Mouse (Mus musculus): ENCODE results near the gene Dbndd1. TPM values are rescaled to one million over a fixed set of nuclear protein-coding genes. Genes with fewer than 3 reads are reported as not detected.
"Not testable (repeated sequence)": the region's sequence is repeated elsewhere in the genome, so short reads cannot be mapped to it uniquely, and the experiment has no call there.

The Dbndd1 gene
- polyA plus RNA-seq (2014; fragmentation: Nextera tagmentation; extraction: Ambion mirVana): 94.2 and 104 TPM in 2 replicates

DNA sequence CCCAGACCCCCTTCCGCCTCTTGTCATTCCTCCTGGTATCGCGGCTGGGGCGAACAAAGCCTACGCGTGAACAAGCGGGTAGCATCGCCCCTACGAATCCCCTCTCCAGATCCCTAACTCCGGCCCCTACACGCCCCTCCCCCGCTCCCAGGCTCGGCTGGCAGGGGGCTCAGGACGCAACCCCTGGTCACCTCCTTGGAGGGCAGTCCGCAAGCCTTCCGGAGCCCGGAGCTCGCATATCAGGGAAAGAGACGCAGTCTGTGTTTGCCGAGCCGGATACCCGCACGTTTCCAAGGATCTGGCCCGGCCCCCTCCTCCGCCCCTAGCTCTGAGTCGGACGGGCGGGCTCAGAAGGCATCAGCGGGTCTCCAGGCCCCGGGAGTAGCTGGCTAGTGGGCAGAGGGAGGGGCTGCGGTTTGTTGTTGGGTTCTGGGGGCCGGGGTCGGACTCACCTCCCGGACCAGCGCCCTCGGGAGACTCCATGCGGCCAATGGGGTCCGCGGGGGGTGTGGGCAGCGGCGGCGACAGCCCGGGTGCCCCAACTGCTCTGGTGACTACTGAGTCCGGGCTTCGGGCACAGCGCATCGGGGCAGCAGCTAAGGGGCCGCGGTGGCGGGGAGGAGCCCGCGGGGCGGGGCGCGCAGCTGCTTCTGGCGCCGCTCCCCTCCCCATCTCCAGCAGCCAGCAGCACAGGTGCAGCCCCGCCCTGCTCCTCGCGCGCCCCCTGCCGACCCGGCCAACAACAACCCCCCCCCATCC lies at the start of gene Dbndd1:
Gene Dbndd1 (minus strand): TSS at position 683 of the 759 bp plus-strand sequence.
- H3K4me3 ChIP-seq (ENCODE audit: low read depth, low read length): peak within 1 kb of the TSS; percentile 78
- ATAC-seq (peak; percentile 72), DNase-seq (ENCODE audit: low spot score) (peak; percentile 75)
- peak within 1 kb of the TSS; percentile 80 for H3K4me2 ChIP-seq (ENCODE audit: low read length)
- no peaks in the 10 kb centered on the region for H3K9me3 ChIP-seq (replicated peaks; ENCODE audit: control insufficient read depth, low read length)
- H3K36me3 ChIP-seq (ENCODE audit: control insufficient read depth, insufficient read depth, low read length): peaks cover 18% of the 10 kb centered on the region
- H3K27me3 ChIP-seq (replicated peaks; ENCODE audit: control insufficient read depth, insufficient read depth, low read length): no peaks in the 10 kb centered on the region
- H3K27ac ChIP-seq (ENCODE audit: low read depth, low read length): peak within 1 kb of the TSS; percentile 77
- peaks cover 17% of the 10 kb centered on the region for H3K4me1 ChIP-seq (ENCODE audit: control insufficient read depth, insufficient read depth, low read length)
- H3K9ac ChIP-seq (ENCODE audit: low read length): peak within 1 kb of the TSS; percentile 75
- WGBS: under 1% methylated on average over 52 of the region's 63 CpGs

- not testable (repeated sequence) for H3K4me3 ChIP-seq (ENCODE audit: low read depth, low read length); H3K9me3 ChIP-seq (replicated peaks; ENCODE audit: control insufficient read depth, low read length); DNase-seq (ENCODE audit: low spot score); H3K36me3 ChIP-seq (ENCODE audit: control insufficient read depth, insufficient read depth, low read length); H3K4me1 ChIP-seq (ENCODE audit: control insufficient read depth, insufficient read depth, low read length); ATAC-seq; H3K4me2 ChIP-seq (ENCODE audit: low read length); H3K9ac ChIP-seq (ENCODE audit: low read length); H3K27me3 ChIP-seq (replicated peaks; ENCODE audit: control insufficient read depth, insufficient read depth, low read length); H3K27ac ChIP-seq (ENCODE audit: low read depth, low read length)
- WGBS: no CpG with 5 or more reads among the region's 45 CpGs
Observed at GRCm38 (mm10) chr8:123564221-123564620, 49.0 kb upstream of the Dbndd1 start.

- WGBS: 33% methylated on average over 2 of the region's 14 CpGs
- not testable (repeated sequence) for H3K4me2 ChIP-seq (ENCODE audit: low read length); H3K4me1 ChIP-seq (ENCODE audit: control insufficient read depth, insufficient read depth, low read length); ATAC-seq; H3K4me3 ChIP-seq (ENCODE audit: low read depth, low read length); H3K27ac ChIP-seq (ENCODE audit: low read depth, low read length); H3K27me3 ChIP-seq (replicated peaks; ENCODE audit: control insufficient read depth, insufficient read depth, low read length); H3K9me3 ChIP-seq (replicated peaks; ENCODE audit: control insufficient read depth, low read length); DNase-seq (ENCODE audit: low spot score); H3K9ac ChIP-seq (ENCODE audit: low read length)
- H3K36me3 ChIP-seq (ENCODE audit: control insufficient read depth, insufficient read depth, low read length): peaks cover 44% of the 10 kb centered on the region
Observed at GRCm38 (mm10) chr8:123537641-123538040, 22.4 kb upstream of the Dbndd1 start.

GRCm38 (mm10) chr8:123536990-123537380 lies 21.7 kb upstream of the Dbndd1 start:
- Histone ChIP-seq H3K4me2 (ENCODE audit: low read length) (no peak overlapping the region), H3K4me3 (ENCODE audit: low read depth, low read length) (no peak overlapping the region), H3K36me3 (ENCODE audit: control insufficient read depth, insufficient read depth, low read length) (peaks cover 50% of the 10 kb centered on the region), H3K9ac (ENCODE audit: low read length) (no peak overlapping the region), H3K4me1 (ENCODE audit: control insufficient read depth, insufficient read depth, low read length) (no peaks in the 10 kb centered on the region), H3K9me3 (replicated peaks; ENCODE audit: control insufficient read depth, low read length) (no peaks in the 10 kb centered on the region), H3K27me3 (replicated peaks; ENCODE audit: control insufficient read depth, insufficient read depth, low read length) (no peaks in the 10 kb centered on the region), H3K27ac (ENCODE audit: low read depth, low read length) (no peak overlapping the region)
- ATAC-seq (no peak), DNase-seq (ENCODE audit: low spot score) (no peak)
- 34% methylated on average over 4 of the region's 10 CpGs for WGBS

DNA sequence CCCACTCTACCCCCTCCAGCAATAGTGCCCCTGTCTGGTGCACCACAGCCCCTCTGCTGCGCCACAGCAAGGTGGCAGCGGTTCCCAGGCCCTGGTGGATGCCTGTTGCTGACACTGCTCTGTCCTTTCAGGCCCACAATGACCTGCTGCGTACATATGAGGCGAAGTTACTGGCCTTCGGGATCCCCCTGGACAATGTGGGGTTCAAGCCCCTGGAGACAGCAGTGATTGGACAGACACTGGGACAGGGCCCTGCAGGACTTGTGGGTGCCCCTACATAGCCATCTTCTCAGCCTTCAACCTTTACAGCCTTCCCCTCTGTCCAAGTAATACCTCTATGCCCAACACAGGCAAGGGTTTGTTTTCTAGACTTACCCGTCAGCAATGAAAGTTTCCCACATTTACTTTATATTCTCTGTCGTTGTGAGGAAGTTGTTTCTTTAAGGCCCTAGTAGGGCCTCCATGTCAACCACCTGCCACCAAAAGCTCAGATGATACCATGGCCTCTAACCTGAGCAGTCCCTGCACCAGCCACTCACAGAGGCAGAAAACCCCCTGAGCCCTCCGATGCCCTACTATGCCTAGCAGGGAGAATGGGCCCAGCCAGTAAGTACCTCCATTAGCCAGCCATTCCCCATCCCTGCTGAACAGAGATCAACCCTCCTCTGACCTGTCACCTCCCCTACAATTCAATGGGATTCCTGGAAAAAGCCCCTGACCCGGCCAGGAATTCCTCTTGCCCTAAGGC lies 21.2 kb upstream of the Dbndd1 start:
- H3K9me3 ChIP-seq (replicated peaks; ENCODE audit: control insufficient read depth, low read length): no peaks in the 10 kb centered on the region
- no peak for DNase-seq (ENCODE audit: low spot score)
- H3K27me3 ChIP-seq (replicated peaks; ENCODE audit: control insufficient read depth, insufficient read depth, low read length): no peaks in the 10 kb centered on the region
- H3K27ac ChIP-seq (ENCODE audit: low read depth, low read length): no peak overlapping the region
- no peak for ATAC-seq
- H3K36me3 ChIP-seq (ENCODE audit: control insufficient read depth, insufficient read depth, low read length): peaks cover 56% of the 10 kb centered on the region
- H3K4me1 ChIP-seq (ENCODE audit: control insufficient read depth, insufficient read depth, low read length): no peaks in the 10 kb centered on the region
- no peak overlapping the region for H3K4me2 ChIP-seq (ENCODE audit: low read length)
- H3K4me3 ChIP-seq (ENCODE audit: low read depth, low read length): no peak overlapping the region
- 91% methylated on average over 9 of the region's 9 CpGs for WGBS
- H3K9ac ChIP-seq (ENCODE audit: low read length): no peak overlapping the region

GRCm38 (mm10) chr8:123527720-123528489 lies 12.6 kb upstream of the Dbndd1 start:
- peaks cover 100% of the 10 kb centered on the region for H3K36me3 ChIP-seq (ENCODE audit: control insufficient read depth, insufficient read depth, low read length)
- no peaks in the 10 kb centered on the region for H3K9me3 ChIP-seq (replicated peaks; ENCODE audit: control insufficient read depth, low read length)
- DNase-seq (ENCODE audit: low spot score) (no peak), ATAC-seq (no peak)
- H3K4me2 ChIP-seq (ENCODE audit: low read length): no peak overlapping the region
- no peak overlapping the region for H3K9ac ChIP-seq (ENCODE audit: low read length)
- H3K4me1 ChIP-seq (ENCODE audit: control insufficient read depth, insufficient read depth, low read length): no peaks in the 10 kb centered on the region
- 93% methylated on average over 25 of the region's 25 CpGs for WGBS
- no peak overlapping the region for H3K4me3 ChIP-seq (ENCODE audit: low read depth, low read length)
- no peaks in the 10 kb centered on the region for H3K27me3 ChIP-seq (replicated peaks; ENCODE audit: control insufficient read depth, insufficient read depth, low read length)
- H3K27ac ChIP-seq (ENCODE audit: low read depth, low read length): no peak overlapping the region

DNA sequence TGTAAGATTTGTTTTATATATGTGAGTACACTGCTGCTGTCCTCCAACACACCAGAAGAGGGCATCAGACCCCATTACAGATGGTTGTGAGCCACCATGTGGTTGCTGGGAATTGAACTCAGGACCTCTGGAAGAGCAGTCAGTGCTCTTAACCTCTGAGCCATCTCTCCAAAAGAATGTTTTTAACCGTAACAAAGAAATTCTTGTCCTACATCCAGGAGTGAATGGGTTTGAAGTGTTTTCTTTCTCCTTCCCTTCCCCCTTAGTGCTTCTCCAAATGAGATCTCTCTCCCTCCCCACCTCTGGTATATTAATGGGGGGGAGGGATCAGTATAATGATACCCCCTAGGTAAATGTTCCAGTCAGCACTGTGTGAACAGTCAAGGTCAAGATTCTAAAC lies 4.8 kb upstream of the Dbndd1 start:
- H3K36me3 ChIP-seq (ENCODE audit: control insufficient read depth, insufficient read depth, low read length): peaks cover 45% of the 10 kb centered on the region
- not testable (repeated sequence) for H3K4me1 ChIP-seq (ENCODE audit: control insufficient read depth, insufficient read depth, low read length); H3K4me3 ChIP-seq (ENCODE audit: low read depth, low read length); H3K9ac ChIP-seq (ENCODE audit: low read length); H3K4me2 ChIP-seq (ENCODE audit: low read length); H3K9me3 ChIP-seq (replicated peaks; ENCODE audit: control insufficient read depth, low read length); H3K27ac ChIP-seq (ENCODE audit: low read depth, low read length); ATAC-seq; H3K27me3 ChIP-seq (replicated peaks; ENCODE audit: control insufficient read depth, insufficient read depth, low read length); DNase-seq (ENCODE audit: low spot score)
- 91% methylated on average over 1 of the region's 1 CpGs for WGBS

GRCm38 (mm10) chr8:123518667-123519066 lies 3.4 kb upstream of the Dbndd1 start, which contains the start of gene Gas8:
Gene Gas8 (plus strand): TSS chr8:123518834.
- Histone ChIP-seq H3K4me2 (ENCODE audit: low read length) (peak within 1 kb of the TSS; percentile 97), H3K27ac (ENCODE audit: low read depth, low read length) (peak within 1 kb of the TSS; percentile 14; the same call in 1 of the 2 replicates), H3K4me3 (ENCODE audit: low read depth, low read length) (peak within 1 kb of the TSS; percentile 77), H3K27me3 (replicated peaks; ENCODE audit: control insufficient read depth, insufficient read depth, low read length) (no peaks in the 10 kb centered on the region), H3K36me3 (ENCODE audit: control insufficient read depth, insufficient read depth, low read length) (peaks cover 31% of the 10 kb centered on the region), H3K4me1 (ENCODE audit: control insufficient read depth, insufficient read depth, low read length) (peaks cover 9% of the 10 kb centered on the region), H3K9me3 (replicated peaks; ENCODE audit: control insufficient read depth, low read length) (no peaks in the 10 kb centered on the region), H3K9ac (ENCODE audit: low read length) (peak within 1 kb of the TSS; percentile 92)
- DNase-seq (ENCODE audit: low spot score) (peak; percentile 98), ATAC-seq (peak; percentile 90)
- 0% methylated on average over 20 of the region's 20 CpGs for WGBS

All from forebrain, embryonic 14.5 days (tissue).